Mouse (Mus musculus): ENCODE results near the gene Agpat3. TPM values are rescaled to one million over a fixed set of nuclear protein-coding genes. Genes with fewer than 3 reads are reported as not detected.

Gene Agpat3
- total and polyA plus RNA-seq, 3 experiments, result 0.07 TPM; not detected in 2

DNA sequence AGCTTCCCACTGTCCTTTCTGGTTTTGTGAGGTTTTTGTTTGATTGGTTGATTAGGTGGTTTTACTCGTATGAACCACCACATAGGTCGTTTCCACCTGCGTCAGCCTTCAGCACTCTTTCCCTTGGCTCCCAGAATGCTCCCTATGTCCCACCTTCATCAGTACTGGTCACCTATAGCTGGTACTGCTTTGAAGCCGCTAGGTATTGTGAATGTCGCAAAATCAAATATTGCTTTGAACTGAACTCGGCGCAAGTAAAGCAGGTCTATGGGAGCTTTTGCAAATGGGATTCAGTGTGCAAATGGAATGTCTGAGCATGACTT is 107.1 kb downstream of the Agpat3 start:
- TF ChIP-seq EP300 (IDR thresholded peaks at IDR 0.05; ENCODE audit: low read depth in 1 of 2, low read length in 2 of 2) (0 out of 4 replicates have a peak, but pooled peaks of 1 of the 2 experiments have one; percentile 21), MYB (IDR thresholded peaks at IDR 0.05; ENCODE audit: low read depth, low read length) (no peak), ZC3H11A (IDR thresholded peaks at IDR 0.05; ENCODE audit: low read depth, low read length) (no peak), MYC (IDR thresholded peaks at IDR 0.05; ENCODE audit: low read depth, low read length) (no peak), TAL1 (IDR thresholded peaks at IDR 0.05; ENCODE audit: low read length) (no peak), CHD1 (IDR thresholded peaks at IDR 0.05; ENCODE audit: low read depth, low read length) (0 out of 2 replicates have a peak, but pooled peaks have one; percentile 60), ZMIZ1 (IDR thresholded peaks at IDR 0.05; ENCODE audit: low read depth, low read length) (no peak), GATA1 (IDR thresholded peaks at IDR 0.05; ENCODE audit: low read depth, low read length) (no peak), MAX (IDR thresholded peaks at IDR 0.05; ENCODE audit: low read length) (no peak), POLR2AphosphoS5 (IDR thresholded peaks at IDR 0.05; ENCODE audit: borderline replicate concordance, low read depth, low read length) (no peak), HCFC1 (IDR thresholded peaks at IDR 0.05; ENCODE audit: low read depth, low read length) (0 out of 2 replicates have a peak, but pooled peaks have one; percentile 34), SIN3A (IDR thresholded peaks at IDR 0.05; ENCODE audit: low read length) (0 out of 2 replicates have a peak, but pooled peaks have one; percentile 7), E2F4 (IDR thresholded peaks at IDR 0.05; ENCODE audit: borderline replicate concordance, low read depth, low read length) (no peak)
- Histone ChIP-seq H3K4me3 (ENCODE audit: control insufficient read depth in 1 of 2, insufficient read depth in 1 of 2, low read depth in 2 of 2, low read length in 2 of 2) (peak overlapping the region; percentile 60 to 67), H3K9ac (ENCODE audit: control insufficient read depth, low read depth, low read length, poor library complexity, severe bottlenecking) (peak overlapping the region; percentile 52), H3K4me1 (ENCODE audit: control insufficient read depth in 1 of 2, insufficient read depth in 2 of 2, low read length in 2 of 2) (peaks cover 5 to 28% of the 10 kb centered on the region in 2 experiments), H3K9me3 (replicated peaks; ENCODE audit: insufficient read depth, low read length) (no peaks in the 10 kb centered on the region), H3K27me3 (ENCODE audit: control insufficient read depth in 1 of 2, insufficient read depth in 2 of 2, low read length in 2 of 2) (no peaks in the 10 kb centered on the region), H3K36me3 (ENCODE audit: control insufficient read depth in 1 of 2, insufficient read depth in 2 of 2, low read length in 2 of 2) (peaks cover 2 to 26% of the 10 kb centered on the region in 2 experiments; a peak in 2 of 4 replicates), H3K27ac (ENCODE audit: control insufficient read depth, low read depth, low read length) (peak overlapping the region; percentile 70), H3K79me2 (ENCODE audit: control insufficient read depth, insufficient read depth, low read length, poor library complexity) (peaks cover 23% of the 10 kb centered on the region)
- DNase-seq (ENCODE audit: low read depth, low spot score), result no peak

DNA sequence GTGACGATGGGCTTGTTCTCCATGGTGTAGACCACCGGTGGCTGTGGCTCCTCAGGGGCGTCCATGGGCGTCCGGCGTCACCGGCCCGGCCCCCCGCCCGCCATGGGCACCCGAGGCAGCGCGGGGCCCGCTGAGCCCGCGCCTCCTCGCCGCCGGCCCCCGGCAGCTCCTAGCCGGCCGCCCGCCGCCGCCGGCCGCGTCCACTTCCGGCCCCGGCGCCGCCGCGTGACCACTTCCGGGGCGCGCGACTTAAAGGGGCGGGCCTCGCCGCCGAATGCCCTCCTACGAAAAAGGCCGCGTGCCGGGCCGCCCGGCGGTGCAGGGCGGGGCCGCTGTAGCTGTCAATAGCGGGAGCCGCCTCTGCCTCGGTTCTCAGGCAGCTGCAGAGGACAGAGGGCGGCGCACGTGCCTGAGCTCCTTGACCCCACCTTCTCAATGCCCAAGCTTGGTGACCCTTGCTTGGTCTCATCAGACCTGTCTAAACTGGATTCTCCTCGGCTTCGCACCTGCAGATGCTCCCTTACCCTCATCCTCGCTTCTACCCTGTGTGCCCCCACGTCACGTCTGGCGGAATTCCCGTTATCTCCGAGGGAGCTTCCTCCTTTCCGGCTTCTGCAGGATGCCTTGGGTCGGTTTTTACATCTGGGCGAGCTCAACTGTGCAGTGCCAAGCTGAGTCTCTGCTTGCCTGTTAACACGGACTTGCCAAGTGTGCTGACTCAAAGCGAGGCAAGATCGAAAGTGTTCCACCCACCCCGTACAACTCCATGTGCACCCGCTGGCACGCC is 107.7 kb downstream of the Agpat3 start, which contains the start of gene Trappc10:
Trappc10 (minus strand) TSS at position 204 of the 787 bp plus-strand sequence.
- peak within 1 kb of the TSS; percentile 78 to 90 for H3K4me3 ChIP-seq (ENCODE audit: control insufficient read depth in 1 of 2, insufficient read depth in 1 of 2, low read depth in 2 of 2, low read length in 2 of 2)
- H3K9me3 ChIP-seq (replicated peaks; ENCODE audit: insufficient read depth, low read length), result no peaks in the 10 kb centered on the region
- peak within 1 kb of the TSS; percentile 70 for H3K27ac ChIP-seq (ENCODE audit: control insufficient read depth, low read depth, low read length)
- H3K36me3 ChIP-seq (ENCODE audit: control insufficient read depth in 1 of 2, insufficient read depth in 2 of 2, low read length in 2 of 2), result peaks cover 2 to 26% of the 10 kb centered on the region in 2 experiments; a peak in 2 of 4 replicates
- no peaks in the 10 kb centered on the region for H3K27me3 ChIP-seq (ENCODE audit: control insufficient read depth in 1 of 2, insufficient read depth in 2 of 2, low read length in 2 of 2)
- peak within 1 kb of the TSS; percentile 77 for H3K9ac ChIP-seq (ENCODE audit: control insufficient read depth, low read depth, low read length, poor library complexity, severe bottlenecking)
- peaks cover 25% of the 10 kb centered on the region for H3K79me2 ChIP-seq (ENCODE audit: control insufficient read depth, insufficient read depth, low read length, poor library complexity)
- peak; percentile 93 for DNase-seq (ENCODE audit: low read depth, low spot score)
- H3K4me1 ChIP-seq (ENCODE audit: control insufficient read depth in 1 of 2, insufficient read depth in 2 of 2, low read length in 2 of 2), result peaks cover 5 to 28% of the 10 kb centered on the region in 2 experiments
- peak; percentile 91 for TF ChIP-seq BHLHE40 (IDR thresholded peaks at IDR 0.05; ENCODE audit: borderline replicate concordance, low read depth, low read length)
- TF ChIP-seq MAFK (IDR thresholded peaks at IDR 0.05; ENCODE audit: borderline replicate concordance, low read depth, low read length), result no peak
- TF ChIP-seq E2F4 (IDR thresholded peaks at IDR 0.05; ENCODE audit: borderline replicate concordance, low read depth, low read length), result no peak
- TF ChIP-seq GATA1 (IDR thresholded peaks at IDR 0.05; ENCODE audit: low read depth, low read length), result peak; percentile 45; the same call in 1 of the 2 replicates
- peak; percentile 25; the same call in 1 of the 2 replicates for TF ChIP-seq MAZ (IDR thresholded peaks at IDR 0.05; ENCODE audit: low read depth, low read length)
- peak; percentile 76 for TF ChIP-seq ELF1 (IDR thresholded peaks at IDR 0.05; ENCODE audit: low read depth, low read length)
- peak; percentile 87 for TF ChIP-seq MAX (IDR thresholded peaks at IDR 0.05; ENCODE audit: low read length)
- peak; percentile 66 for TF ChIP-seq NELFE (IDR thresholded peaks at IDR 0.05; ENCODE audit: low read depth, low read length)
- 0 out of 2 replicates have a peak, but pooled peaks have one; percentile 25 for TF ChIP-seq MEF2A (IDR thresholded peaks at IDR 0.05; ENCODE audit: extremely low read depth, insufficient replicate concordance, low read depth, low read length, poor library complexity, severe bottlenecking)
- TF ChIP-seq POLR2A (IDR thresholded peaks at IDR 0.05; ENCODE audit: control insufficient read depth in 1 of 2, insufficient read depth in 1 of 2, low read depth in 1 of 2, low read length in 2 of 2, poor library complexity in 1 of 2), result peak; percentile 72 to 86
- TF ChIP-seq ZMIZ1 (IDR thresholded peaks at IDR 0.05; ENCODE audit: low read depth, low read length), result 0 out of 2 replicates have a peak, but pooled peaks have one; percentile 32
- TF ChIP-seq CHD2 (IDR thresholded peaks at IDR 0.05; ENCODE audit: low read length), result no peak
- no peak for TF ChIP-seq CTCF (IDR thresholded peaks at IDR 0.05 in 2 of 3, conservative IDR thresholded peaks at IDR 0.05 in 1 of 3; ENCODE audit: control insufficient read depth in 1 of 3, insufficient read depth in 1 of 3, low read depth in 2 of 3, low read length in 3 of 3, poor library complexity in 1 of 3, severe bottlenecking in 1 of 3)
- peak; percentile 97 for TF ChIP-seq MXI1 (IDR thresholded peaks at IDR 0.05; ENCODE audit: low read depth, low read length)
- TF ChIP-seq EP300 (IDR thresholded peaks at IDR 0.05; ENCODE audit: low read depth in 1 of 2, low read length in 2 of 2), result no peak
- no peak for TF ChIP-seq NRF1 (IDR thresholded peaks at IDR 0.05; ENCODE audit: insufficient read depth, low read depth, low read length, poor library complexity, severe bottlenecking)
- no peak for TF ChIP-seq ZNF384 (IDR thresholded peaks at IDR 0.05; ENCODE audit: low read depth, low read length)
- TF ChIP-seq POLR2AphosphoS2 (IDR thresholded peaks at IDR 0.05; ENCODE audit: low read length), result no peak; the same call in 1 of the 2 replicates
- TF ChIP-seq SIN3A (IDR thresholded peaks at IDR 0.05; ENCODE audit: low read length), result peak; percentile 57
- 0 out of 2 replicates have a peak, but pooled peaks have one; percentile 11 for TF ChIP-seq ZC3H11A (IDR thresholded peaks at IDR 0.05; ENCODE audit: low read depth, low read length)
- no peak for TF ChIP-seq USF2 (IDR thresholded peaks at IDR 0.05; ENCODE audit: borderline replicate concordance in 1 of 2, insufficient read depth in 1 of 2, low read depth in 1 of 2, low read length in 2 of 2)
- TF ChIP-seq HCFC1 (IDR thresholded peaks at IDR 0.05; ENCODE audit: low read depth, low read length), result peak; percentile 81
- no peak for TF ChIP-seq TAL1 (IDR thresholded peaks at IDR 0.05; ENCODE audit: low read length)

Data from MEL (cell line).